ENCODE assay signal across 15 mouse cellular contexts in genomic region chr17:43267046-43267749, GRCm38 (mm10). TPM values are rescaled to one million over a fixed set of nuclear protein-coding genes. Genes with fewer than 3 reads are reported as not detected.
DNase-seq lines count a peak whose midpoint lies in the region; ATAC-seq and TF ChIP-seq lines count a peak whose summit lies in the region.
"Had no signal": no experiment of that assay in that cellular context is flagged by ENCODE, and none has a peak within 500 bp of the region (broad histone marks: within the 10 kb centered on the region; RNA-seq: fewer than 3 reads in every experiment).

No protein-coding gene starts in this region.

- TF ChIP-seq EP300 in lung, postnatal 0 days (IDR thresholded peaks at IDR 0.05) = no peak

- H3K9ac ChIP-seq in lung, postnatal 0 days (replicated peaks; ENCODE audit: low read depth) = no peak overlapping the region
- H3K9ac ChIP-seq in midbrain, embryonic 15.5 days = no peak overlapping the region
- H3K9ac ChIP-seq: forebrain, embryonic 12.5 days had no signal

- no peak overlapping the region for H3K27ac ChIP-seq in gastrocnemius, adult 2 months
- no peak overlapping the region for H3K27ac ChIP-seq in lung, postnatal 0 days (ENCODE audit: low read length)
- no peak overlapping the region for H3K27ac ChIP-seq in testis, adult 2 months (ENCODE audit: control insufficient read depth, insufficient read depth, low read depth, low read length)
- no peak overlapping the region for H3K27ac ChIP-seq in midbrain, embryonic 15.5 days
- H3K27ac ChIP-seq: forebrain, embryonic 12.5 days had no signal

- no peak for ATAC-seq in lung, postnatal 0 days
- ATAC-seq in midbrain, embryonic 15.5 days (replicated peaks) = no peak

- 79% methylated on average over 9 of the region's 9 CpGs for WGBS in lung, postnatal 0 days
- WGBS in midbrain, embryonic 15.5 days = 94% methylated on average over 9 of the region's 9 CpGs

- no peak for TF ChIP-seq POLR2A in testis, adult 2 months (IDR thresholded peaks at IDR 0.05; ENCODE audit: control insufficient read depth, low read depth, low read length)

- H3K36me3 ChIP-seq in lung, postnatal 0 days (ENCODE audit: insufficient read depth, low read length) = no peaks in the 10 kb centered on the region
- no peaks in the 10 kb centered on the region for H3K36me3 ChIP-seq in testis, adult 2 months (ENCODE audit: control insufficient read depth, insufficient read depth, low read length)
- no peaks in the 10 kb centered on the region for H3K36me3 ChIP-seq in midbrain, embryonic 15.5 days (replicated peaks)
- H3K36me3 ChIP-seq: forebrain, embryonic 12.5 days had no signal

- H3K4me2 ChIP-seq in lung, postnatal 0 days (replicated peaks; ENCODE audit: low read depth, low read length) = no peak overlapping the region
- H3K4me2 ChIP-seq in midbrain, embryonic 15.5 days = no peak overlapping the region
- H3K4me2 ChIP-seq: forebrain, embryonic 12.5 days had no signal

- intact Hi-C loops in gastrocnemius, adult 2 months (cut with DNase I) = loop anchor here (5.0 kb wide), 1 partner anchor 340 kb away; no protein-coding TSS in a partner anchor
- intact Hi-C loops in gastrocnemius, postnatal 36 days (cut with DNase I) = loop anchor here (10.0 kb wide), 1 partner anchor 338 kb away; no protein-coding TSS in a partner anchor

- DNase-seq in gastrocnemius, adult 2 months = no peak
- DNase-seq in gastrocnemius, postnatal 36 days = no peak
- no peak for DNase-seq in lung, postnatal 0 days (ENCODE audit: low spot score)
- no peak for DNase-seq in lung, postnatal 4 days
- peak; percentile 19 for DNase-seq in c-Kit-positive CD71-positive TER-119-positive erythroid progenitor cells, embryonic 14.5 days (ENCODE audit: low spot score)
- DNase-seq in ovary, postnatal 36 days (ENCODE audit: low spot score) = no peak
- DNase-seq: adrenal gland, adult 2 months; cerebellum, postnatal 25 days; heart, adult 18-20 months; lung, postnatal 10 days had no signal

- no peaks in the 10 kb centered on the region for H3K4me1 ChIP-seq in lung, postnatal 0 days (ENCODE audit: insufficient read depth, low read depth, low read length)
- H3K4me1 ChIP-seq in testis, adult 2 months (ENCODE audit: control insufficient read depth, insufficient read depth, low read length) = no peaks in the 10 kb centered on the region; the same call in 1 of the 2 replicates
- H3K4me1 ChIP-seq in midbrain, embryonic 15.5 days = peaks cover 3% of the 10 kb centered on the region
- H3K4me1 ChIP-seq: forebrain, embryonic 12.5 days had no signal

- TF ChIP-seq CTCF in gastrocnemius, adult 2 months (IDR thresholded peaks at IDR 0.05) = peak; percentile 30
- peak; percentile 39 for TF ChIP-seq CTCF in lung, postnatal 0 days (IDR thresholded peaks at IDR 0.05)
- peak; percentile 85 for TF ChIP-seq CTCF in testis, adult 2 months (IDR thresholded peaks at IDR 0.05; ENCODE audit: control insufficient read depth, insufficient read depth, insufficient replicate concordance, low read depth, low read length)

- H3K27me3 ChIP-seq in lung, postnatal 0 days (replicated peaks; ENCODE audit: insufficient read depth, low read length) = no peaks in the 10 kb centered on the region
- H3K27me3 ChIP-seq in testis, adult 2 months (ENCODE audit: control insufficient read depth, insufficient read depth, low read length) = no peaks in the 10 kb centered on the region
- H3K27me3 ChIP-seq in midbrain, embryonic 15.5 days (replicated peaks) = no peaks in the 10 kb centered on the region
- H3K27me3 ChIP-seq: forebrain, embryonic 12.5 days had no signal

- no peak overlapping the region for H3K4me3 ChIP-seq in gastrocnemius, adult 2 months
- no peak overlapping the region for H3K4me3 ChIP-seq in lung, postnatal 0 days (ENCODE audit: low read depth, low read length)
- no peak overlapping the region for H3K4me3 ChIP-seq in testis, adult 2 months (ENCODE audit: control insufficient read depth, low read depth, low read length)
- H3K4me3 ChIP-seq in midbrain, embryonic 15.5 days = no peak overlapping the region
- H3K4me3 ChIP-seq: forebrain, embryonic 12.5 days had no signal

- H3K9me3 ChIP-seq in lung, postnatal 0 days (ENCODE audit: low read length) = 0 out of 2 replicates have a peak, but pooled peaks cover 4% of the 10 kb centered on the region
- 0 out of 2 replicates have a peak, but pooled peaks cover under 1% of the 10 kb centered on the region for H3K9me3 ChIP-seq in midbrain, embryonic 15.5 days

RNA-seq across cellular contexts. Expression of gene Adgrf1, which starts 2.9 kb away (rescaled TPM):
- not detected for total RNA-seq in gastrocnemius, adult 2 months (2021)
- not detected for total RNA-seq in gastrocnemius, postnatal 36 days (2021)
- not detected in 2 replicates for polyA plus RNA-seq in lung, postnatal 0 days (2015; fragmentation: Nextera tagmentation; extraction: Ambion mirVana)
- polyA plus RNA-seq in testis, adult 2 months (2012; rRNA removed) = 0.09 and 0.24 TPM in 2 replicates
- not detected in 2 replicates for polyA plus RNA-seq in midbrain, embryonic 15.5 days (2015; fragmentation: Nextera tagmentation; extraction: Ambion mirVana)
- total RNA-seq: adrenal gland, adult 2 months; heart, adult 18-20 months had no signal
- polyA plus RNA-seq: adrenal gland, adult 2 months; C2C12; forebrain, embryonic 12.5 days; neural tube, embryonic 11.5 days had no signal

Comparison
In these comparisons a context has a peak if more than half of its experiments do, and no peak if none do; other contexts are left out.
1. CTCF ChIP-seq: peak in every context shown above with its lines; median percentile 85 in testis, adult 2 months; 39 in lung, postnatal 0 days; 30 in gastrocnemius, adult 2 months.